Comparison of ENCODE assay signal across 16 mouse cellular contexts in genomic region chr16:33682651-33683050, GRCm38 (mm10).
"Had no signal": no experiment of that assay in that cellular context is flagged by ENCODE, and none has a peak within 500 bp of the region (broad histone marks: within the 10 kb centered on the region; RNA-seq: fewer than 3 reads in every experiment).

No protein-coding gene starts in this region.

- H3K36me3 ChIP-seq: kidney, embryonic 15.5 days; limb, embryonic 10.5 days; liver, embryonic 15.5 days; neural tube, embryonic 12.5 days had no signal

- DNase-seq: kidney, adult 2 months; kidney, postnatal 25 days; layer of hippocampus, adult 9-11 months; lung, adult 2 months; lung, postnatal 36 days; retina, postnatal 1 day; right cerebral cortex, postnatal 4 days; thymus, adult 18-20 months; thymus, postnatal 14 days had no signal

- H3K4me3 ChIP-seq: kidney, embryonic 15.5 days; limb, embryonic 10.5 days; liver, embryonic 15.5 days; neural tube, embryonic 12.5 days had no signal

- H3K9ac ChIP-seq: kidney, embryonic 15.5 days; liver, embryonic 15.5 days; neural tube, embryonic 12.5 days had no signal

- H3K27me3 ChIP-seq: liver, embryonic 15.5 days; neural tube, embryonic 12.5 days had no signal

- ATAC-seq: intestine, embryonic 16.5 days; lung, postnatal 0 days had no signal

- H3K4me2 ChIP-seq: kidney, embryonic 15.5 days; liver, embryonic 11.5 days; liver, embryonic 15.5 days; neural tube, embryonic 12.5 days had no signal

- H3K9me3 ChIP-seq: kidney, embryonic 15.5 days; limb, embryonic 10.5 days; liver, embryonic 15.5 days; neural tube, embryonic 12.5 days had no signal

- H3K27ac ChIP-seq: limb, embryonic 10.5 days; liver, embryonic 15.5 days; neural tube, embryonic 12.5 days had no signal
